Mouse (Mus musculus) left cerebral cortex, postnatal 36 days (tissue): ENCODE measurements around the gene Ralgapa2. TPM values are rescaled to one million over a fixed set of nuclear protein-coding genes. Genes with fewer than 3 reads are reported as not detected.

Experiments
- DNase-seq, 2 experiments: peaks; one replicate each; pipeline ENCODE4 v3.0.0; 2021 to 2022; ENCODE audit warnings: low spot score in 2 of 2, mixed read lengths in 1 of 2
- intact Hi-C: fragments of 180-260 bp; cut with DNase I; formaldehyde crosslinking; loops from one replicate; pipeline ENCODE4 v1.15.1; 2025
- total RNA-seq, 2 experiments: library from RNA; stranded (reverse); gene quantifications; 2 replicates each; pipeline ENCODE4 v1.2.3; 2021

Ralgapa2 gene
- total RNA-seq, result 10 to 100 TPM; 18.8 to 29.0 TPM

DNA sequence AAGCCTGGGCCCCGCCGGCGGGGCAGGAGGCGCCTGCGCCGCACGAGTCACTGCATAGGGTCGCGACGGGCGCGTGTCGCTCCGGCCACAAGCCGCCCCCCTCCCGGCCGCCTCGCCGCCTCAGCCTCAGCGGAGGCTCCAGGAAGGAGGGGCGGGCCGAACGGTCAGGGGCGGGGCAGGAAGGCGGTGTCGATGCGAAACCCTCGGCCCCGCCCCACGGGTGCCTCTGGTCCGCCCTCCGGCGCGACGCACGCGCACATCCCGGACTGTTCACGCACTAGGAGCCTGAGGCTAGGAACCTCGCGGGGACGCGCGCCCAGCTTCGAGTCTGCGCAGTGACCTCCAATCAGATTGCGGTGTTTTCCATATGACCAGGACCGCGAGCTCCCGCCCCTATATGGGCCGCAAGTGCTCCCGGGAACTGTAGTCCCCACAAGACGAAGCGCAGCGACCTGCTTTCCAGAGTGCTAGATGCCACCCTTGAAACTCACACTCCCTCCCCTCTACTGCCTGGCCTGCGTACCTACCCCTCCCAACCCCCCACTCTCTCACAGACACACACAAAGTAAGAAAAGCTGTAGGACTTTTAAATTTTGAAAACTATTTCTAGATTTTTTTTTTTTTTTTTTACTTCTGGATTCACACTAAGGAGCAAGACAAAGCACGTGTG, at the start of gene Ralgapa2:
Gene Ralgapa2, minus strand, starts transcription at position 434 of the 670 bp plus-strand sequence.
- intact Hi-C loops, result no loop called here
- DNase-seq, result peak; percentile 99 to 100

DNA sequence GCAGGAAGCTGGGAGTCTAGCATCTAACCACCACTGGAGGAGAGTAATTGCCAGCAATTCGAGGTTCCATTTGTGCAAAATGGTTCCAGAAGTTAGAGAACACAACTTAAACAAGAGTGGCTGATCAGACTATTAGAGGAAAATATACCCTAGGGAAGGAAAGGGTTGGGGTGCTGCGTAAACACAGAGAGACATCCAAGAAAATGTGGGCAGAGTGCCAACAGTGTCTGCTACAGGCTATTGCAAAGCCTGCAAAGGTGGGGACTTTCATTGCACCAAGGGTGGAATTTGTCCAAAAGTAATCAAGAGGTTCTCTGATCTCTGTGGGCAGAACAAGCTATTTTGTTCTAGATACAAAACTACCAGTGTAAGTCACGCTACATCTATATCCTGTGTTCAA, 49.4 kb upstream of the Ralgapa2 start:
- intact Hi-C loops, result no loop called here
- DNase-seq, result no peak

DNA sequence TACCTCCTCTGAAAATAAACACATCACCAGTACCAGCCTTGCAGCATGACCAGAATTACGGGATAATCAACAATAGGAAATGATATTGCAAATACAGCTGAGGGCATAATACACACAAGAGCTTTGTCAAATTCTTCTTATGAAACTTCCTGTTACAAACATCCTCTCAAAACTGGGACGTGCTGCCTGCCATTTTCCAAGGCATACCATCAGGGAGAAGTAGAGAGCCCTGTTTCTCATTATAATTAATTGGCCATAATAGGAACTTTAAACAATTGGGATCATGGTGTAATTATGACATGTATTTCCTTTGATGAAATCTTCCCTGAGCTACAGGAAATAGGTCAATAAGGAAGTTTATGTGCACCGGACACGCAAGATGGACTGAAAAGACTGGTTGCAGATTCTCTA, 48.5 kb upstream of the Ralgapa2 start:
- intact Hi-C loops, result no loop called here
- DNase-seq, result no peak

DNA sequence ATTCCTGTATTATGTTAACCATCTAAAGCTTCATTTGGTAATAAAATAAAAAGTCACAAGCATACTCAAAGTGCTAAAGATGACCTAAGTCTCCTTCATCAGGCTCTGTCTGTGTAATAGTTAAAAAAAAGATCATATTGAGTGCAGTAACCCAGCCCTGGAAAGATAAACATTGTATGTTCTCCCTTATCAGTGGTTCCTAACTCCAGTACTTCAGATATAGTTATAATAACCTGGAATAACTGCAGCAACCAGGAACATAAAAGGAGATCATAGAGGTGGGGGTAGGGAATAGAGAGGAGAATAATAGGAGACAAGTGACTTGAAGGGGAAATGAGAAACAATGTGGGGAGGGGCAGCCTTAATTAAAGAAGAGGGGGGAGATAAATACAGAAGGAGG, 44.0 kb upstream of the Ralgapa2 start:
- DNase-seq, result no peak
- intact Hi-C loops, result no loop called here

DNA sequence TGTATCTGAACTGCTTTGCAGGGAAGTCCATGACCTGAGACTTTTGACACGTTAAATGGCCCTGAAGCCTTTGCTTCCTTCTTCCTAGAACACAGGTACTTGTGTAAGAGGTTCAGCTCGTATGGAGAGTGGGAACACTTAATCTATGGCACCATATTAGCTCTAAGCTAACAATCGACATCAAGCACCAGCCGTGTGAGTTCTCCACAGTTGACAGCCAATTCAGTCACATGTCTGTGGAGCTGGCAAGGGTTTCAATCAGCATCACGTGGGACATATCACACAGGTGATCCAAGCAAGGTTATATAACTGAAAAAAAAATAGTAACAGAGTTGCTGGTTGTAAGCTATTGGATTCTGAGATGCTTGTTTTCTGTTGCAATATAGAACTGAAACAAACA, 43.2 kb upstream of the Ralgapa2 start:
- intact Hi-C loops, result no loop called here
- DNase-seq, result no peak

DNA sequence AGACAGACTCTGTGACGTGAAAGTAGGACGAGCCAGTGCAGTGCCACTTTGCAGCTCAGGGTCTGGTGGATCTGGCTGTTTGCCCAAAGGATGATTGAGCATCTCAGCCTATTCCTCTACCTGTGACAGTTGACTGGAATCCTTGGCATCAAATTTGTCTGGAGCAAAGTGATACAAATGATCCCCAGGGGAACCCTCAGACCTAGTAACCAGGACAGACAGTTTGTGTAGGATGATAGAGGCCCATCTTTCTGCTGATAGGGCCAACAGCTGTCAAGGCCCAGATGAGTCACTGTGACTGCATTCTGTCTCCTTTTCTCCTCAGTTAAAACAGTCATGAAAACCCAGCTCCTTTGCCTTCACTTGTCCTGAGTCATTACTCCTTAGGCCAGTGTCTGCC, 41.6 kb upstream of the Ralgapa2 start:
- intact Hi-C loops, result no loop called here

DNA sequence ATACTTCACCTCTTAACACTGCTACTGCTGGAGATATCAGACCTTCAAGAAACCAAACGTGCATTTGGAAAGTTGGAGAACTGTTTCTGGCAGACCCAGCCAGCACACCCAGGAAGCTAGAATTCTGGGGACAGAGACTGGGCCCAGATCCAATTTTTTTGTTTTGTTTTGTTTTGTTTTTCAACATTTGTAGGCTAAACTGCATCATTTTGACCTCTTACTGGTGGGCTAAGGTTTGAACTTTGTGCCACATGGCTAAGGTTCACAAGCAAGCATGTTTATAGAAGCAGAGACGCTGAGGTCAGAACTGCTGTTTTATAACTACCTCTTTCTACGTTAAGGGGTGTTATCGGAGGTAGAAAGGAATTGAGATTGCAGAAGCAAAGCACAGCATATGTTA, 39.7 kb upstream of the Ralgapa2 start:
- intact Hi-C loops, result no loop called here
- no peak for DNase-seq

More for the DNA sequence above, 41.6 kb upstream of the Ralgapa2 start:
- peak; percentile 6 to 23 for DNase-seq

DNA sequence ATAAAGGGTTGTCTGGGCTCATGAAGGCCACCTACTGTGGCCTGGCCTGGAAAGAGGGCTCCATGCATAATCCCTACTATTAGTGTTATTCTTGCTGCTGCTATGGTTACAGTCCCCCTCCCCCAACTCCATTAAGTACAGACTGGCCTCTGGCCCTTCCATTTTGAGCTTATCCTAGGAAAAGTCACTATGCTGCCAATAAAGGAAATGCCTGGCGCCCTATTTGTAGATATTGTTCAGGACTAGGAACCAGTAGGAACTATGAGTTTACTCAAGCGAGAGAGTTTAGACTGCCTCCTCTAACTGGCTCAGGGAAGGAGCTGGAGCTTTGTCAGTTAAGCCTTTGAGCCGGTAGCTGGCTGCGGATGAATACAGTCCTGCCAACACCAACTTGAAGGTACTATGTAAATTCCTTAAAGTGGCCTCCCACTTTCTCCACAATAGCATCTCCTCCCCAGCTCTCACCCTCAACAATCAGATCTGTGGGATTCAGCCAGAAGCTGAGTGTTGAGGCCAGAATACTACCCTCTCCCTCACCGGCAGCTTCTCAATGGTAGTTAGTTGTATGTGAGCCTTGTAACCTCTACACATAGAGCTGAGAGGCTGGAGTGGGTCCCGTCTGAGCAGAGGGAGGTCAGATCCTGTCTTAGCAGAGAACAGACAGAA, 37.1 kb upstream of the Ralgapa2 start:
- DNase-seq, result peak in 1 of 2 experiments; percentile 7
- intact Hi-C loops, result no loop called here

DNA sequence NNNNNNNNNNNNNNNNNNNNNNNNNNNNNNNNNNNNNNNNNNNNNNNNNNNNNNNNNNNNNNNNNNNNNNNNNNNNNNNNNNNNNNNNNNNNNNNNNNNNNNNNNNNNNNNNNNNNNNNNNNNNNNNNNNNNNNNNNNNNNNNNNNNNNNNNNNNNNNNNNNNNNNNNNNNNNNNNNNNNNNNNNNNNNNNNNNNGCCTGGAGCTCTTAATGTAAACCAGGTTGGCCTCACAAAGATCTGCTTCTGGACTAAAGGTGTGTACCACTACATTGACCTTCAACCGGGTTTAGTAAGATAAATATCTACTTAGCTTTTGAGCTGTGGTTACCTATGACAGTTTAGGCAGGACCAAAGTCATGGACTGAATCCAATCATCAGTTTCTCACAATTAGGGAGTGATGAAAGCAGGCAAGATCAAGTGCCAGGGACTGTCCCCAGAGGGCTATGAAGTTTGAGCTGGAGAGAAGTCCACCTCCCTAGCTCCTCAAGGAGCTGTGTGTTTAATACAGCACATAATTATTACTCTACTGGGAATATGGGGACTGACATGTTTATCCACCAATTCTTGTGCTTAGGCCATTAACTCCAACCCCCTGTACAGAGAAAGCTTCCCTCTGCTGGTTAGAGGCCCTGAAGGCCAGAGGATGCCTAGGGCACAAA, 32.1 kb upstream of the Ralgapa2 start:
- intact Hi-C loops, result no loop called here
- no peak for DNase-seq

DNA sequence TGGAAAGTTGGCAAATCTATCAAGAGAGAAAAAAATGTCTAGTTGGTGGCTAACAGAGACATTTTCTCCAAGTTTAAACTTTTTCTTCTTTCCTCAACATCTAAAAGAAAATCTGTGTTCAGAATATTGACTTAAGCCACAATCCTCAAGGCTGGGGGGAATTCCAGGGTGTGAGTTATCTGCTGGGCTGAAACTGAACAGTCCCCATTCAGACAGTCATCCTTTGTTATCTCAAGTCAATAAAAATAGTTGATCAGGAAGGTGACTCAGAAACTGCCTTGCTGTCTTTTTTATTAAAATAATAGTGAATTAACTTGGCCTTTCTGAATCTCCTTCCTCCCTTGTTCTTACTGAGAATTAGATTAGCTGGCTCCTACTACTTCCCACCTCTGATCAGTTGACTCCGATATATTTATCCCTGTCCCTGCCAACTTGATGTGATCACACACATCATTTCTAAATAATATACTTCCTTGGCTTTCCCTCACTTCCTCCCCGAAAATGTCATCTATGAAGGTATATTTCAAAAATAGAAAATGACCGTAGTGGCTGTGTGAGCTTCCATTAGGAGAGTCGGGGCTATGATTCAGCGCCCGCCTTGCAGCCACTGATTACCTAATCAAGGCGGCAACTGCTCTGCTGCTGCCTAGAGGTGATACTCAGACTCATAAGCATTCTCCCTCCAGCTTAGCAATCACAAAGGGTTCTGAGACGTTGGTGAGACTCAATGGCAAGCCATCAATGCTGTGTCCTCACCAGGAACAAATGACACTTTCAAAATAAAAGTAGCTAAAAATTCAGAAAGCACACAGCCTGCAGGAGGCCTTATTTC, 21.2 kb upstream of the Ralgapa2 start:
- intact Hi-C loops, result no loop called here
- no peak for DNase-seq

DNA sequence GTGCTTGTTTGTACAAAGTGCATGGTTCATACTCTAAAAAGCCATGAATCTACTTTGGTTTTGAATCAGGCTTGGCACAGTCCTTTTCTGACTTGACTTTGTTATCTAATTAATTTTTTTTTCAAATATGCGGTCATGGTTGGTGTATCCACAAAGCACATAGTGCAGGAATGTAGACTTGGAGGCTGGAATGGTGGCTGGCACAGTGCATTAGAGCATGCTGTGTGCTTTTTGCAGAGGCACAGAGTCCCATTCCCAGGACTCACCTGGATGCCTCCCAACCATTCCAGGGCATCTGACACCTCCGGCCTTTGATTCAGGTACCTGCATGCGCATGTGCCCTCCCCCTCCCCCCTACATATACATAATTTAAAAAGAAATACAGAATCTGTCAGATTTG, 20.3 kb upstream of the Ralgapa2 start:
- intact Hi-C loops, result no loop called here
- DNase-seq, result no peak

DNA sequence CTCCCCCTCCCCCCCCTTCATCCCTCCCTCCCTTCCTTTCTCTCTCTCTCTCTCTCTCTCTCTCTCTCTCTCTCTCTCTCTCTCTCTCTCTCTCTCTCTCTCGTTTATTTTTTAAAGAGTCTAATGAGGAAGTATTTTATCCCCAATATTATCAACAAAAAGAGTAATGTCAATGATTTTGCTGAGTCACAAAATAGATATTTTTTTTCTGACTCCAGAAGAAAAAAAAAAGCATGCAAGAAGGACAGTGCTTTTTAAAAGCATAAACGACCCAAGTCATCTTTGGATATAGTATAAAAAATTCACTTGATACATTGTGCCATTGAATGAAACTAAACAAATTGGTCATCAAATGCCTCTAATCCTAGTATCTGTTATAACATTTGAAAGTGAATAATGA, 13.3 kb upstream of the Ralgapa2 start:
- intact Hi-C loops, result no loop called here
- DNase-seq, result no peak

DNA sequence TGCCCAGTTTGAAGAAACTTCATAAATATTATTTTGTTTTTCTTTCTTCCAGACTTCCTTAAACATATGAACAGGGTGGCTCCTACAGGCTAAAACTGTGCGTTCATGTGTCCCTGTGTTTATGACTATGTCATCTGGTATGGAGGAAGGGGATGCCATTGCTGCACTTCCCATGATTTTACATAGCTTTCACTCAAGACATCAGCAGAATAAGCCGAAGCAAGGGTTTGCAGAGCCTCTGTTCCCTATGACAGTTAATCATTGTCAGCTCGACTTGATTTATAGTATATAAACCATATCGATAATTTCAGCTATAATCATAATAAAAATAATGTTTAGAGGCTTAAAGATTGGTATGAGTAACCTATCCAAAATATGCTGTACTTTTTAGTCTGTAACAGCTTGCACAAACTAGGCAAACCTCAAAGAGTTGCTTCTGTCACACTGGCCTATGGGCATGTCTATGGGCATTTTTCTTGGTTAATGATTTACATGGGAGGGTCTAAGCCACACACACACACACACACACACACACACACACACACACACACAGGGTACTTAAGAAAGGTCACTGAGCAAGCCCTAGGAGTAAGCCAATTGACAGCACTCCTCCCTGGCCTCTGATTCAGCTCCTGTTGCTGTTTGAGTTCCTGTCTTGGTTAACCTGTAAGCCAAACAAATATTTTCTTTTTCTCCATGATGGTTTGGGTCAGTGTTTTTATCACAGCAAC, 12.7 kb upstream of the Ralgapa2 start:
- DNase-seq, result no peak
- intact Hi-C loops, result no loop called here

DNA sequence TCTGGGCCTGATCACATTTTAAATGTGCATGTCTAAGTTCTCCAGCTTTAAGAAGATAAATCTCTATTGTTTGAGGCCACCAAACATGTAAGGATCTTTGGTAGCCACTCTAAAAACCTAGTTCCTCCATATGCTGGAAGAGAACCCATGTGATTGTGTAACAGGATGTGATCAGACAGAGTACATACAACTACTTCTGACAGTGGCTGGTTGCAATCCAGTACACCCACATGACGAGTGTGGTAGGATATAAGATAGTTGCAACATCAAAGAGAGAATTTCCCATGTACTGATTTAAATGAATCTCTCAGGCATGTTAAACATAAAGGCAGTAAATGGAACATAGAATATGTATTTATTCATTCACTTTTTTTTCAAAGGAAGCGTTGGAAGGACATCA, 4.8 kb upstream of the Ralgapa2 start:
- intact Hi-C loops, result no loop called here
- DNase-seq, result no peak

DNA sequence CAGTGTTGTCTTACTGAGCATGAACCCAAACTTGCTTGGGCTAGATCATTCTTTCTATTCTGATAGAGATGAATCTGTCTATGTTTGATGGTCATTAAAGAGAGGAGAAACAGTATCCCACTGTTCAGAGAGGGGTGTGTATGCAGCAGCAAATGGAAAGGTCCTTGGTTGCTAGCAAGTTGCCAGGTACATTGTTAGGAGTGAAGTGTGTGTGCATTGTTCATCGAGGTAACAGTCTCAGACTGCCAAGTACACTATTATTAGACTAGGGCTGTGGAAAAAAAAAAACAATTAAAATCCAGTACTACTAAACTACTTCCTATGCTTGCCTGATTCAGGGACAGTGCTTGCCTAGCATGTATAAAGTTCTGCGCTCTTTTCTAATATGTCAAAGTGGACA, 2.9 kb upstream of the Ralgapa2 start:
- DNase-seq, result no peak
- intact Hi-C loops, result no loop called here

DNA sequence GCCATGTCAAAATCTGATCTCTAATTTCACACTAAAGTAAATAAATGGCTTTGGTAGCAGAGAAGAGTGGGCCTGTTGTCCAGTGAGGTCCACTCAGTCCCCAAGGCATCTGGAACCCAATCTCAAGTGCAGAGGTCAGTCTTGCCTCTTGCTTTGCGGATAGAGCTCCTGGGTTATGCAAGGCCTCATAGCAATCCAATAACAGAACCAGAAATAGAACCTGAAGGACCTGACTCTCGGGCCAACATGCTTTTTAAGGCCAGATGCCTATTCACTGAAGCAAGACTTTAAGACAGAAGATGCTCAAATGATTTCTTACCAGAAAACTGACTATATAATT, 407 bp upstream of the Ralgapa2 start:
- DNase-seq, result no peak
- intact Hi-C loops, result no loop called here

DNA sequence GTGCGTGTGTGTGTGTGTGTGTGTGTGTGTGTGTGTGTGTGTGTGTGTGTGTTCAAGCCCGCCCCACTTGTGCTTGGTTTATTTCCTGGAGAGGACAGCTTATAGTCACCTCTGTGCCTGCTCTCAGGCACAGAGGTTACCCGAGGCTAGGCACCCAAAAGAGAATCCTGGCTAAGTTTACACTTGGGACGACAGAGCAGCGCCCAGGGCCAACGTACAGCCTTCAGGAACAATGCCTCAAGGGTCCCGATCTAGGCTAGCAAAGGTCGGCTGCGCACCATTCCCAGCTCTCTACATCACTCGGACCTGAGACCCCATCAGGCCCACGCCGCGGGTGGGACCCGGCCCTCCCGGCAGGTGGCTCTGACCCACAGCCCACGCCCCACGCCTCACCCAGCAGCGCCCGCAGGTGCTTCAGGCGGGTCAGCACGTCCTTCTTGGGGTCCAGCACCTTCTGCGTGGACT, 711 bp downstream of the Ralgapa2 start:
- no peak for DNase-seq
- intact Hi-C loops, result no loop called here

DNA sequence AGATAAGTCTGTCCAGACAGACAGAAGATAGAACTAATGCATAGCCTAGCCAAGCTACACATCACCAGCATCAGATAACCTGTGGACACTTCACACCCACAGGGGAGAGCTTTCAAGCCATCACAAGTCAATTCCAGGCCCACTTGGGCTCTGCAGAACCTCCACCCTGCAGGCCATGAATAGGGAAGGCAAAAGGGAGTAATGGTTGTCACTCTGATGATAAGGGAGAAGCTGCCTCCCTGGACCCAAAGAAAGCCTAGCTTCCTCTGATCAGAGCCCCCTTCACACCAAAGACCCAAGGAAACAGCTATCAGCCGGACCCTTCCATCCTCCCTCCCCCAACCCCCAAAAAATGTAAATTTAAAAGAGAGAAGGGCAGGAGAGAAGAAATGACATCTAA, 1.4 kb downstream of the Ralgapa2 start:
- intact Hi-C loops, result no loop called here
- DNase-seq, result no peak

DNA sequence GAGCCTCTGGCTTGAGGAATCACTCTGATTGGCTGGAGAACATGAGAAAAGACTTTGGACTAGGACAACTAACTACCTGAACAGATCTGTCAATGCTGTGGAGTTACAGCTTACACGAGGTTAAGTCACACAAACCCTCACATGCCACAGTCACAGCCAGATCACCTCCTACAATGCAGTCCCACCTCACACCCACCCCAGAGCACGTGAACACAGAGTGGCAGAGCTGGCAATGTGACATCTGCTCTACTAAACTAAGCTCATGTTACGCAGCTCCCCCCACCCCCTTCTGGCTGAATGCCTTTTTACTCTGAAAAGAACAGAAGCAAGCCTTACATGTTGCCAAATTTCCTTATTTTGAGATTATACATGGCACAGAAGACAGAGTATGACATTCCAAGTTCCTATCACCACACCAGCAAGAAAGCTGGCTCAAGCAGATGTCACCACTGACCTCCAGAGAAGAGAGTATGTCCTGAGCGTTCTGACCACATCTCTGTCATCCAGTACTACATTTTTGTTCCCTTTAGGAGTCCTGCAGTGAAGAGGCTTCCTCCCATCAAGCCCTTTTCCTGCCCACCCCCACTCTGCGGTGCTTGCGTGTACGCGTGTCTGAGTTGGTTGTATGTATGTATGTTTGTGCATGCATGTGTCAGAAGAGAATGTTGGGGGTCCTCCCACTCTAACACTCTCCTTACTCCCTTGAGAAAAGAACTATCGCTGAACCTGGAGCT, 9.4 kb downstream of the Ralgapa2 start:
- intact Hi-C loops, result no loop called here
- DNase-seq, result peak; percentile 58 to 64
